Mouse (Mus musculus) small intestine, adult 2 months (tissue): Measurements from ENCODE around the gene Syne1. TPM values are rescaled to one million over a fixed set of nuclear protein-coding genes. Genes with fewer than 3 reads are reported as not detected.
A peak's percentile ranks its signal among the peaks of the same experiment; 100 is the strongest.

Experiments
- H3K27ac ChIP-seq: fragments of 200-500 bp; 2 replicates; pipeline ENCODE4 v1.5.1; 2012; ENCODE audit warnings: low read depth, low read length, control low read depth, inconsistent platforms; ENCODE audit not compliant: insufficient read depth
- H3K27me3 ChIP-seq: fragments of 200-500 bp; 2 replicates; pipeline ENCODE4 v1.6.1; 2012; ENCODE audit warnings: mild to moderate bottlenecking, moderate library complexity, low read length, inconsistent platforms; ENCODE audit not compliant: control insufficient read depth, insufficient read depth
- H3K36me3 ChIP-seq: fragments of 200-500 bp; 2 replicates; pipeline ENCODE4 v1.6.1; 2012; ENCODE audit warnings: mild to moderate bottlenecking, low read length, control low read depth, inconsistent platforms; ENCODE audit not compliant: control insufficient read depth, insufficient read depth
- H3K4me1 ChIP-seq: fragments of 200-500 bp; 2 replicates; pipeline ENCODE4 v1.6.1; 2012; ENCODE audit warnings: low read length, inconsistent platforms, mixed read lengths; ENCODE audit not compliant: control insufficient read depth, insufficient read depth, insufficient read length
- H3K4me3 ChIP-seq: fragments of 200-500 bp; 2 replicates; pipeline ENCODE4 v1.5.1; 2012; ENCODE audit warnings: low read depth, mild to moderate bottlenecking, control low read depth, inconsistent platforms, low read length, moderate library complexity
- CTCF ChIP-seq: fragments of 200-500 bp; IDR thresholded peaks from 2 replicates; pipeline ENCODE4 v1.5.1; 2012; ENCODE audit warnings: low read depth, mild to moderate bottlenecking, control low read depth, inconsistent platforms, low read length, moderate library complexity, mixed read lengths; ENCODE audit not compliant: insufficient replicate concordance, insufficient read length; ENCODE audit errors: extremely low read depth
- POLR2A ChIP-seq: fragments of 200-500 bp; IDR thresholded peaks from 2 replicates; pipeline ENCODE4 v1.6.1; 2012; ENCODE audit warnings: low read depth, mild to moderate bottlenecking, control low read depth, inconsistent platforms, low read length, moderate library complexity
- WGBS: fragments of 180-500 bp; shearing (Covaris S2); methylation state at CpG from one replicate; pipeline ENCODE4 v1.1.7; 2018; 5-methylcytosine and 5-hydroxymethylcytosine counted together
- polyA plus RNA-seq: library from polyadenylated mRNA; depleted of rRNA; stranded (reverse); fragments of >200 nt; gene quantifications from 2 replicates; pipeline ENCODE4 v1.2.3, GENCODE M21; 2012

Syne1 gene
- polyA plus RNA-seq, 1 experiment, result 10.0 TPM

- WGBS, result 63% methylated on average over 5 of the region's 5 CpGs
- Histone ChIP-seq H3K4me1 (no peaks in the 10 kb centered on the region), H3K27me3 (no peaks in the 10 kb centered on the region), H3K4me3 (no peak overlapping the region), H3K27ac (no peak overlapping the region), H3K36me3 (no peaks in the 10 kb centered on the region)
- TF ChIP-seq CTCF, result no peak
- no peak for TF ChIP-seq POLR2A
Observed at GRCm38 (mm10) chr10:5571332-5571731, 20.1 kb upstream of the Syne1 start.

DNA sequence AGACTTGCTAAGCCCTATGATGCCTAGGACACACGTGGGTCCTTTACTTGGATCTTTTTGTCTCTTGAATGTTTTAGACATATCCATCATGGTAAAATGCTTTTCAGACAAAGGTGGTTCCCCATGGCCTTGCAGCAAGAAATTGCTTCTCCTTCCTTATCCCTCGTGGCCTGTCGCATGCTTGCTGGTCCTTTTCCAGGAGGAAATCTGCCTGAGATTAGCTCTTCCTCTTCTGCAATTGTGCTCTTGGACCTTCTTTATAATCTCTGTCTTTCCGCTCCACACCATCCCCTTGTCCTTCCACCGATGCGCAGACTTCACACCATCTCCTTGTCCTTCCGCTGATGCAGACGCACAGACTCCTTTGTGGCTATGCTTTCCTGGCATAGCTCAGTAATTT lies 18.8 kb upstream of the Syne1 start:
- H3K36me3 ChIP-seq, result no peaks in the 10 kb centered on the region
- TF ChIP-seq CTCF (no peak), POLR2A (no peak)
- H3K27me3 ChIP-seq, result no peaks in the 10 kb centered on the region
- H3K4me1 ChIP-seq, result no peaks in the 10 kb centered on the region
- 82% methylated on average over 8 of the region's 8 CpGs for WGBS
- H3K27ac ChIP-seq, result no peak overlapping the region
- H3K4me3 ChIP-seq, result no peak overlapping the region

- no peak for TF ChIP-seq CTCF
- TF ChIP-seq POLR2A, result no peak
- 86% methylated on average over 4 of the region's 4 CpGs for WGBS
Observed at GRCm38 (mm10) chr10:5568991-5569390, 17.7 kb upstream of the Syne1 start.

DNA sequence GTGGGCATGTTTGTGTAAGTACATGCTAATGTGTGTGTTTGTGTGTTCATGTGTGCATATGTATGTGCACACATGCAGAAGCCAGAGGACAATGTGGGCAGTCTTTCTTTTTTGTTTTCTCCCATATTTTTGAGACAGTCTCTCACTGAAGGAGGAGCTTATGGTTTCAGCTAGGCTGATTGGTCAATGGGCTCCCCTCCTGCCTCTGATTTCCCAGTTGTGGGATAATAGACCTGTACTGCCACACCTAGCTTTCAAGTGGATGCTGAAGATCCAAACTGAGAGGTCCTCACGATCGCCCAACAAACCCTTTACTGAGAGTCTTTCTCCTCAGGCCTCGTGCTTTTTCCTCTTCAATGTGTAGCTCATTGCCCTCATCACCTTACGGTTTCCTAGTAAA lies 10.4 kb upstream of the Syne1 start:
- TF ChIP-seq CTCF (no peak), POLR2A (no peak)
- Histone ChIP-seq H3K27ac (no peak overlapping the region), H3K27me3 (no peaks in the 10 kb centered on the region), H3K36me3 (no peaks in the 10 kb centered on the region), H3K4me1 (no peaks in the 10 kb centered on the region), H3K4me3 (no peak overlapping the region)
- WGBS, result 81% methylated on average over 4 of the region's 4 CpGs

More at GRCm38 (mm10) chr10:5568991-5569390, 17.7 kb upstream of the Syne1 start:
- Histone ChIP-seq H3K4me1 (no peaks in the 10 kb centered on the region), H3K4me3 (no peak overlapping the region), H3K27me3 (no peaks in the 10 kb centered on the region), H3K27ac (no peak overlapping the region), H3K36me3 (no peaks in the 10 kb centered on the region)

DNA sequence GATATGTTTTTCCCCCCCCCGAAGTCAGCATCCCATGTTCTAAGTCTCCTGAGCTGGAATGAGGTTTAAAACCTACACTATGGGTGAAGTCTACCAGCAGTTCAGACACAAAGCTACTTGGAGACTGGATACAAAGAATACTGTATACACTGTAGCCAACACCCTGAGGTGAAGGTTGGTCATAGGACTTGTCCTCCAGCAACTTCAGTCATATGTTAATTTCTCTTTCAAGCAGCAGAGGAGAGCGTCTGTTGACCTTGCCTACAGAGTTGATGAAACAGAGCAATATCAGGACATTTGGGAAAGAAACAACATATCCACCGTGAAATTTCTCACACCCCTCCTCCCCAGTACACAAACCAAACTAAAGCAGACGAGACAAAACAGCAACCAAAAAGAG lies 9.2 kb upstream of the Syne1 start:
- Histone ChIP-seq H3K36me3 (no peaks in the 10 kb centered on the region), H3K27ac (no peak overlapping the region), H3K4me3 (no peak overlapping the region), H3K27me3 (no peaks in the 10 kb centered on the region), H3K4me1 (no peaks in the 10 kb centered on the region)
- TF ChIP-seq CTCF (no peak), POLR2A (no peak)
- WGBS, result 72% methylated on average over 4 of the region's 4 CpGs

DNA sequence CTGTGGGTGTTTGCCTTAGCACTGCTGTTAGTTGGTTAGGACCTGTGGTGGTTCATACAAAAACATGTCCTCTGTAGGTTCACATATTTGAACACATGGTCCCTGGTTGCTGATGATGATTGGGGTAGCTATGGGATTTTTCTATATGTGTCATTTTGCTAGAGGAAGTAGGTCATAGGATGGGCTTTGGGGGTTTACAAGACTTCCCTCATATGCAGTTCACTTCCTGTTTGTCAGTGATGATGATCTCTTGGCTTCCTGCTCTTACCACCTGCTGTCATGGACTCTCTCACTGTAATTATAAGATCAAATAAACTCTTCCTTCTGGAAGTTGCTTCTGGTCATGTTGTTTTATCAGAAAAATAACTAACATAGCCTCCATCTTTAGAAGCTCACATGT lies 7.5 kb upstream of the Syne1 start:
- no peak for TF ChIP-seq POLR2A
- TF ChIP-seq CTCF, result no peak
- Histone ChIP-seq H3K36me3 (no peaks in the 10 kb centered on the region), H3K4me3 (no peak overlapping the region), H3K4me1 (no peaks in the 10 kb centered on the region), H3K27ac (no peak overlapping the region), H3K27me3 (no peaks in the 10 kb centered on the region)

GRCm38 (mm10) chr10:5554941-5555340 lies 3.7 kb upstream of the Syne1 start:
- WGBS, result 23% methylated on average over 5 of the region's 5 CpGs

More at GRCm38 (mm10) chr10:5554941-5555340, 3.7 kb upstream of the Syne1 start:
- no peaks in the 10 kb centered on the region for H3K36me3 ChIP-seq
- no peaks in the 10 kb centered on the region; the same call in 1 of the 2 replicates for H3K27me3 ChIP-seq
- no peaks in the 10 kb centered on the region for H3K4me1 ChIP-seq
- no peak overlapping the region for H3K27ac ChIP-seq
- no peak overlapping the region for H3K4me3 ChIP-seq
- TF ChIP-seq POLR2A (no peak), CTCF (peak; percentile 30; the same call in 1 of the 2 replicates)
